ENCODE assay signal across 25 mouse cellular contexts in the genomic region with DNA sequence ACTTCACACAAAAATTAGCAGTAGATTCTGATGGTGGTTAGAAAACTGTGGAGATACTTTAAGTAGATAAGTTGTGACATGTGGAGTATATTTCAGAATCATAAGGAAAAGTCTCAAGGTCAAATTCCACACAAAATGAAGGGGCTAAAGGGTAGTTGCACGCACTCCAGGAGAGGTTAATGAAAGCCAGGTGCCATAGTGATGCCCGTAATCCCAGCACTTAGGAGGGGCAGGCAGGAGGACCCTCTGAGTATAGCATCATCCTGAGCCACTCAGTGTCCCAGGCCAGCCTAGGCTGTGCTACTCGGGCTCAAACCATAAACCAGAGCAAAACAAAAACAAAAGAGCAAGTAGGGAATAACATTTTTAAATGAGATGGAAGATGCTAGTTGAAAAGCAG. TPM values are rescaled to one million over a fixed set of nuclear protein-coding genes. Genes with fewer than 3 reads are reported as not detected.
"Had no signal": no experiment of that assay in that cellular context is flagged by ENCODE, and none has a peak within 500 bp of the region (broad histone marks: within the 10 kb centered on the region; RNA-seq: fewer than 3 reads in every experiment).

No protein-coding gene starts in this region.

- H3K9me3 ChIP-seq: lung, embryonic 15.5 days; megakaryocyte, embryonic 14.5 days; midbrain, embryonic 13.5 days; midbrain, embryonic 15.5 days; neural tube, embryonic 12.5 days; stomach, embryonic 15.5 days had no signal

- DNase-seq: lung, adult 2 months; lung, postnatal 14 days; lung, postnatal 36 days; right cerebral cortex, postnatal 14 days; thymus, adult 2 months; thymus, postnatal 25 days; thymus, postnatal 4 days had no signal

- H3K4me1 ChIP-seq: lung, embryonic 15.5 days; megakaryocyte, embryonic 14.5 days; midbrain, embryonic 13.5 days; midbrain, embryonic 15.5 days; neural tube, embryonic 12.5 days; stomach, embryonic 15.5 days had no signal

- H3K27ac ChIP-seq: lung, embryonic 15.5 days; macrophage; midbrain, embryonic 13.5 days; midbrain, embryonic 15.5 days; neural tube, embryonic 12.5 days; stomach, embryonic 15.5 days; stomach, postnatal 0 days had no signal

- H3K27me3 ChIP-seq: lung, embryonic 15.5 days; neural tube, embryonic 12.5 days; stomach, embryonic 15.5 days had no signal

- H3K9ac ChIP-seq: lung, embryonic 15.5 days; midbrain, embryonic 13.5 days; midbrain, embryonic 15.5 days; neural tube, embryonic 12.5 days; stomach, embryonic 15.5 days had no signal

- H3K4me3 ChIP-seq: lung, embryonic 15.5 days; megakaryocyte, embryonic 14.5 days; midbrain, embryonic 13.5 days; midbrain, embryonic 15.5 days; neural tube, embryonic 12.5 days; stomach, embryonic 15.5 days had no signal

- H3K36me3 ChIP-seq: midbrain, embryonic 15.5 days; neural tube, embryonic 12.5 days; stomach, embryonic 15.5 days had no signal

RNA-seq across cellular contexts. Expression of a gene that starts 14.7 kb away (rescaled TPM):
- total RNA-seq: megakaryocyte progenitor cell, adult 5-6 weeks; midbrain, postnatal 0 days; monocyte, adult 5-6 weeks; neutrophil, adult 5-6 weeks had no signal
- polyA plus RNA-seq: lung, adult 2 months; lung, embryonic 15.5 days; lung, postnatal 0 days; macrophage; midbrain, embryonic 11.5 days; midbrain, embryonic 13.5 days; midbrain, postnatal 0 days; neural tube, embryonic 12.5 days; neural tube, embryonic 14.5 days; spleen, adult 2 months; stomach, embryonic 15.5 days; testis, adult 2 months; thymus, adult 2 months; urinary bladder, adult 2 months had no signal
